Mouse (Mus musculus) stomach, postnatal 0 days (tissue): ENCODE data around the gene Mios. TPM values are rescaled to one million over a fixed set of nuclear protein-coding genes. Genes with fewer than 3 reads are reported as not detected.

Source experiments
- ATAC-seq: fragments of 200-750 bp; cut with Nextera tagmentation; 2 replicates; pipeline ENCODE4 v1.8.0; 2017; ENCODE audit not compliant: low FRiP score, low TSS enrichment
- DNase-seq: peaks from one replicate; pipeline ENCODE4 v3.0.0-alpha.2; 2016; ENCODE audit warnings: low spot score
- H3K27ac ChIP-seq: fragments of 300-500 bp; sonication (generic); replicated peaks from 2 replicates; pipeline ENCODE4 v1.5.1; 2014; ENCODE audit warnings: mild to moderate bottlenecking, control low read depth
- H3K27me3 ChIP-seq: fragments of 300-500 bp; sonication (generic); 2 replicates; pipeline ENCODE4 v1.6.1; 2014; ENCODE audit warnings: low read length; ENCODE audit not compliant: control insufficient read depth, insufficient read depth
- H3K36me3 ChIP-seq: fragments of 300-500 bp; sonication (generic); 2 replicates; pipeline ENCODE4 v1.6.1; 2014; ENCODE audit warnings: low read length, mixed read lengths; ENCODE audit not compliant: control insufficient read depth, insufficient read depth
- H3K4me1 ChIP-seq: fragments of 300-500 bp; sonication (generic); replicated peaks from 2 replicates; pipeline ENCODE4 v1.6.1; 2014; ENCODE audit warnings: antibody characterized with exemption; ENCODE audit not compliant: control insufficient read depth, insufficient read depth
- H3K4me2 ChIP-seq: fragments of 300-500 bp; sonication (generic); replicated peaks from 2 replicates; pipeline ENCODE4 v1.6.1; 2014; ENCODE audit warnings: low read depth, mild to moderate bottlenecking, control low read depth, moderate library complexity
- H3K4me3 ChIP-seq: fragments of 300-500 bp; sonication (generic); 2 replicates; pipeline ENCODE4 v1.5.1; 2014; ENCODE audit warnings: low read depth, low read length, control low read depth
- H3K9ac ChIP-seq: fragments of 300-500 bp; sonication (generic); 2 replicates; pipeline ENCODE4 v1.6.1; 2014; ENCODE audit warnings: mild to moderate bottlenecking, low read length, control low read depth, mixed read lengths
- H3K9me3 ChIP-seq: fragments of 300-500 bp; sonication (generic); 2 replicates; pipeline ENCODE4 v1.6.1; 2016; ENCODE audit warnings: low read length; ENCODE audit not compliant: control insufficient read depth
- CTCF ChIP-seq: IDR thresholded peaks from 2 replicates; pipeline ENCODE4 v1.5.1; 2016; ENCODE audit warnings: antibody characterized with exemption, low read depth, mild to moderate bottlenecking, moderate library complexity
- EP300 ChIP-seq: optimal IDR thresholded peaks from 2 replicates; pipeline ENCODE3; 2016; ENCODE audit warnings: antibody characterized with exemption
- WGBS: fragments of 180-500 bp; shearing (Covaris S2); extraction: QIAGEN DNeasy Blood & Tissue Kit; methylation state at CpG from one replicate; pipeline ENCODE4 v1.1.7; 2014; 5-methylcytosine and 5-hydroxymethylcytosine counted together
- polyA plus RNA-seq: library from polyadenylated mRNA; unstranded; fragments of >200 nt; fragmentation: Nextera tagmentation; extraction: Ambion mirVana; gene quantifications from 2 replicates; pipeline ENCODE4 v1.2.1, GENCODE M21; 2015

The Mios gene
- 11.9 and 12.7 TPM in 2 replicates for polyA plus RNA-seq

GRCm38 (mm10) chr6:8209047-8209865, at the start of gene Mios:
TSS of gene Mios (plus strand) at chr6:8209222.
- Histone ChIP-seq H3K9ac (peak within 1 kb of the TSS; percentile 95), H3K4me1 (no peaks in the 10 kb centered on the region), H3K4me2 (peak within 1 kb of the TSS; percentile 67), H3K27me3 (no peaks in the 10 kb centered on the region), H3K27ac (peak within 1 kb of the TSS; percentile 96), H3K4me3 (peak within 1 kb of the TSS; percentile 81), H3K9me3 (no peaks in the 10 kb centered on the region), H3K36me3 (no peaks in the 10 kb centered on the region)
- ATAC-seq (peak; percentile 97), DNase-seq (peak; percentile 94)
- under 1% methylated on average over 70 of the region's 90 CpGs for WGBS
- TF ChIP-seq EP300 (no peak), CTCF (peak; percentile 53; the same call in 1 of the 2 replicates)

- 31% methylated on average over 2 of the region's 2 CpGs for WGBS
- no peaks in the 10 kb centered on the region for H3K9me3 ChIP-seq
- no peak for TF ChIP-seq CTCF
- no peak for TF ChIP-seq EP300
- H3K4me3 ChIP-seq, result no peak overlapping the region
- no peaks in the 10 kb centered on the region for H3K27me3 ChIP-seq
- H3K27ac ChIP-seq, result no peak overlapping the region
- ATAC-seq, result no peak
- no peak overlapping the region for H3K4me2 ChIP-seq
- H3K36me3 ChIP-seq, result no peaks in the 10 kb centered on the region
- H3K9ac ChIP-seq, result no peak overlapping the region
- H3K4me1 ChIP-seq, result no peaks in the 10 kb centered on the region
- DNase-seq, result no peak
Measured at GRCm38 (mm10) chr6:8160001-8160400, 49.0 kb upstream of the Mios start.

GRCm38 (mm10) chr6:8164741-8165140, 44.3 kb upstream of the Mios start:
- H3K4me1 ChIP-seq, result no peaks in the 10 kb centered on the region
- H3K27ac ChIP-seq, result no peak overlapping the region
- no peaks in the 10 kb centered on the region for H3K27me3 ChIP-seq
- no peaks in the 10 kb centered on the region for H3K9me3 ChIP-seq
- no peak for DNase-seq
- 44% methylated on average over 1 of the region's 1 CpGs for WGBS
- H3K4me2 ChIP-seq, result no peak overlapping the region
- ATAC-seq, result no peak
- H3K36me3 ChIP-seq, result no peaks in the 10 kb centered on the region
- TF ChIP-seq EP300, result no peak
- H3K4me3 ChIP-seq, result no peak overlapping the region
- H3K9ac ChIP-seq, result no peak overlapping the region

- H3K36me3 ChIP-seq, result no peaks in the 10 kb centered on the region
- H3K27ac ChIP-seq, result no peak overlapping the region
- no peaks in the 10 kb centered on the region for H3K4me1 ChIP-seq
- no peaks in the 10 kb centered on the region for H3K9me3 ChIP-seq
- H3K4me2 ChIP-seq, result no peak overlapping the region
- H3K4me3 ChIP-seq, result no peak overlapping the region
- H3K9ac ChIP-seq, result no peak overlapping the region
- ATAC-seq, result peak; percentile 56; the same call in 1 of the 2 replicates
- TF ChIP-seq CTCF (no peak), EP300 (no peak)
- no peaks in the 10 kb centered on the region for H3K27me3 ChIP-seq
- no peak for DNase-seq
- WGBS, result 82% methylated on average over 1 of the region's 1 CpGs
Measured at GRCm38 (mm10) chr6:8172101-8172500, 36.9 kb upstream of the Mios start.

GRCm38 (mm10) chr6:8174062-8174461, 35.0 kb upstream of the Mios start:
- H3K4me2 ChIP-seq, result no peak overlapping the region
- 51% methylated on average over 2 of the region's 2 CpGs for WGBS
- no peaks in the 10 kb centered on the region for H3K9me3 ChIP-seq
- no peaks in the 10 kb centered on the region for H3K27me3 ChIP-seq
- no peaks in the 10 kb centered on the region for H3K36me3 ChIP-seq
- no peak for ATAC-seq
- H3K4me1 ChIP-seq, result no peaks in the 10 kb centered on the region
- H3K9ac ChIP-seq, result no peak overlapping the region
- no peak overlapping the region for H3K27ac ChIP-seq
- TF ChIP-seq CTCF (no peak), EP300 (no peak)
- no peak for DNase-seq
- no peak overlapping the region for H3K4me3 ChIP-seq

- Histone ChIP-seq H3K4me2 (no peak overlapping the region), H3K27ac (no peak overlapping the region), H3K9me3 (no peaks in the 10 kb centered on the region), H3K4me1 (no peaks in the 10 kb centered on the region), H3K9ac (no peak overlapping the region), H3K36me3 (no peaks in the 10 kb centered on the region), H3K4me3 (no peak overlapping the region), H3K27me3 (no peaks in the 10 kb centered on the region)
- DNase-seq, result no peak
- ATAC-seq, result no peak
- TF ChIP-seq EP300 (no peak), CTCF (no peak)
- WGBS, result 94% methylated on average over 7 of the region's 7 CpGs
Measured at GRCm38 (mm10) chr6:8175346-8175745, 33.7 kb upstream of the Mios start.
